Mouse (Mus musculus) cerebellum, adult 2 months (tissue): Measurements from ENCODE around the gene Med13l. TPM values are rescaled to one million over a fixed set of nuclear protein-coding genes. Genes with fewer than 3 reads are reported as not detected.

Experiments
- DNase-seq, 2 experiments: peaks; one replicate each; pipeline ENCODE4 v3.0.0; 2021
- H3K27ac ChIP-seq: fragments of 200-500 bp; 2 replicates; pipeline ENCODE4 v1.5.1; 2012; ENCODE audit warnings: low read length, control low read depth, inconsistent platforms; ENCODE audit not compliant: insufficient read depth
- H3K27me3 ChIP-seq: fragments of 200-500 bp; 2 replicates; pipeline ENCODE4 v1.6.1; 2012; ENCODE audit warnings: inconsistent platforms, mild to moderate bottlenecking, low read length, moderate library complexity; ENCODE audit not compliant: control insufficient read depth, insufficient read depth
- H3K4me1 ChIP-seq: fragments of 200-500 bp; 2 replicates; pipeline ENCODE4 v1.6.1; 2011; ENCODE audit warnings: low read length; ENCODE audit not compliant: control insufficient read depth, insufficient read depth
- H3K4me3 ChIP-seq: fragments of 200-500 bp; replicated peaks from 2 replicates; pipeline ENCODE3; 2011; ENCODE audit warnings: mild to moderate bottlenecking, low read depth, low read length, control low read depth; ENCODE audit not compliant: insufficient read depth
- CTCF ChIP-seq: fragments of 200-500 bp; IDR thresholded peaks from 2 replicates; pipeline ENCODE4 v1.5.1; 2011; ENCODE audit warnings: low read depth, mild to moderate bottlenecking, control low read depth, low read length, moderate library complexity, borderline replicate concordance; ENCODE audit not compliant: insufficient read depth
- POLR2A ChIP-seq: fragments of 200-500 bp; IDR thresholded peaks from 2 replicates; pipeline ENCODE4 v1.6.1; 2011; ENCODE audit warnings: low read length, control low read depth, borderline replicate concordance; ENCODE audit not compliant: insufficient read depth
- WGBS: fragments of 180-500 bp; shearing (Covaris S2); methylation state at CpG from one replicate; pipeline ENCODE4 v1.1.7; 2018; 5-methylcytosine and 5-hydroxymethylcytosine counted together
- polyA plus RNA-seq: library from polyadenylated mRNA; depleted of rRNA; stranded (reverse); fragments of >200 nt; gene quantifications from 2 replicates; pipeline ENCODE4 v1.2.3, GENCODE M21; 2012; rRNA removed

Gene Med13l
- polyA plus RNA-seq = 22.7 and 23.0 TPM in 2 replicates

- H3K27ac ChIP-seq = peak within 1 kb of the TSS; percentile 99
- H3K27me3 ChIP-seq = no peaks in the 10 kb centered on the region
- H3K4me3 ChIP-seq = peak within 1 kb of the TSS; percentile 66
- peak; percentile 61 to 68 for DNase-seq
- peaks cover 12% of the 10 kb centered on the region for H3K4me1 ChIP-seq
- TF ChIP-seq POLR2A (no peak), CTCF (no peak)
- WGBS = under 1% methylated on average over 90 of the region's 120 CpGs
These were observed at the start of gene Med13l for GRCm38 (mm10) chr5:118560385-118561085. Gene Med13l, plus strand, starts transcription at chr5:118560679.

GRCm38 (mm10) chr5:118510969-118511368 lies 49.5 kb upstream of the Med13l start:
- Histone ChIP-seq H3K27me3 (no peaks in the 10 kb centered on the region; the same call in 1 of the 2 replicates), H3K4me3 (no peak overlapping the region), H3K4me1 (peaks cover 3% of the 10 kb centered on the region), H3K27ac (no peak overlapping the region)
- DNase-seq = no peak
- no peak for TF ChIP-seq POLR2A
- TF ChIP-seq CTCF = no peak
- 95% methylated on average over 4 of the region's 4 CpGs for WGBS

- no peaks in the 10 kb centered on the region for H3K27me3 ChIP-seq
- no peak for DNase-seq
These were observed 47.5 kb upstream of the Med13l start for GRCm38 (mm10) chr5:118513005-118513404.

GRCm38 (mm10) chr5:118513629-118514526 lies 46.6 kb upstream of the Med13l start:
- TF ChIP-seq POLR2A (no peak), CTCF (no peak)
- H3K27me3 ChIP-seq = no peaks in the 10 kb centered on the region
- H3K27ac ChIP-seq = no peak overlapping the region
- DNase-seq = peak; percentile 46 to 50
- H3K4me1 ChIP-seq = peaks cover 3% of the 10 kb centered on the region
- peak overlapping the region; percentile 54 for H3K4me3 ChIP-seq
- 2% methylated on average over 43 of the region's 43 CpGs for WGBS

More at GRCm38 (mm10) chr5:118513005-118513404, 47.5 kb upstream of the Med13l start:
- TF ChIP-seq CTCF = no peak
- TF ChIP-seq POLR2A = no peak
- WGBS = 71% methylated on average over 1 of the region's 1 CpGs
- H3K27ac ChIP-seq = no peak overlapping the region
- no peak overlapping the region for H3K4me3 ChIP-seq
- H3K4me1 ChIP-seq = peaks cover 3% of the 10 kb centered on the region

GRCm38 (mm10) chr5:118514527-118514831 lies 46.0 kb upstream of the Med13l start:
- Histone ChIP-seq H3K27ac (no peak overlapping the region), H3K27me3 (no peaks in the 10 kb centered on the region), H3K4me1 (peaks cover 3% of the 10 kb centered on the region), H3K4me3 (peak overlapping the region; percentile 54)
- DNase-seq = no peak
- TF ChIP-seq CTCF (no peak), POLR2A (no peak)
- WGBS = 24% methylated on average over 9 of the region's 9 CpGs

- TF ChIP-seq POLR2A = no peak
- no peak for TF ChIP-seq CTCF
- 70% methylated on average over 5 of the region's 5 CpGs for WGBS
- no peak overlapping the region for H3K4me3 ChIP-seq
- no peaks in the 10 kb centered on the region for H3K27me3 ChIP-seq
- H3K27ac ChIP-seq = no peak overlapping the region
- H3K4me1 ChIP-seq = peaks cover 3% of the 10 kb centered on the region
- no peak for DNase-seq
These were observed 45.6 kb upstream of the Med13l start for GRCm38 (mm10) chr5:118514842-118515241.

GRCm38 (mm10) chr5:118515280-118515721 lies 45.2 kb upstream of the Med13l start:
- H3K27ac ChIP-seq = no peak overlapping the region
- no peak for TF ChIP-seq POLR2A
- TF ChIP-seq CTCF = no peak
- peak in 1 of 2 experiments; percentile 4 for DNase-seq
- 63% methylated on average over 11 of the region's 11 CpGs for WGBS
- no peak overlapping the region for H3K4me3 ChIP-seq
- peaks cover 3% of the 10 kb centered on the region for H3K4me1 ChIP-seq
- no peaks in the 10 kb centered on the region for H3K27me3 ChIP-seq

GRCm38 (mm10) chr5:118516066-118516465 lies 44.4 kb upstream of the Med13l start:
- no peak overlapping the region for H3K27ac ChIP-seq
- no peak for DNase-seq
- no peak overlapping the region for H3K4me3 ChIP-seq
- peaks cover 3% of the 10 kb centered on the region for H3K4me1 ChIP-seq
- WGBS = 98% methylated on average over 6 of the region's 6 CpGs
- H3K27me3 ChIP-seq = no peaks in the 10 kb centered on the region
- TF ChIP-seq POLR2A (no peak), CTCF (no peak)
